15 mouse cellular contexts compared by ENCODE assay signal in the genomic region with DNA sequence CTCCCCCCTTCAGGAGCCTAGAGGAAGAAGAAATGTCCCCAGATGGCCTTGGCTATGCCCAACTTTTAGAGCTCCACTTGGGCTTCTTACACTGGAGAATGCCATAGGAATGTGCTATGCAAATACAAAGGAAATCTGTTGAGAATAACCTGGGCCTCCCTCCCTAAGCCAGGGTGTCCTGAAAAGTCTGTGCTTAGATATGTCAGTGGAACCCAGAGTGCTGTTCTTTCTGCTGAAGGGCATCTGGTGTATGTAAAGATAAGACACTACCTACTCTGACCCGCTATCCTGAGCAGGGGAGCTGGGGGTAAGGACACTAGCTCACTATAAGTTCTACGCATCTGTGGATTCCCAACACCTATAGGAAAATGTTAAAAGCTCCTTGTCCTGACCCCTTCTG.
"Had no signal": no experiment of that assay in that cellular context is flagged by ENCODE, and none has a peak within 500 bp of the region (broad histone marks: within the 10 kb centered on the region; RNA-seq: fewer than 3 reads in every experiment).

No protein-coding gene starts in this region.

- H3K27ac ChIP-seq: layer of hippocampus, adult 2 months; limb, embryonic 10.5 days; limb, embryonic 13.5 days; liver, embryonic 12.5 days; liver, embryonic 15.5 days had no signal

- H3K4me3 ChIP-seq: layer of hippocampus, adult 2 months; limb, embryonic 10.5 days; limb, embryonic 13.5 days; liver, embryonic 12.5 days; liver, embryonic 15.5 days had no signal

- ATAC-seq: liver, embryonic 12.5 days; lung, postnatal 0 days had no signal

- H3K9me3 ChIP-seq: limb, embryonic 10.5 days; limb, embryonic 13.5 days; liver, embryonic 12.5 days; liver, embryonic 15.5 days had no signal

- H3K9ac ChIP-seq: limb, embryonic 13.5 days; liver, embryonic 12.5 days; liver, embryonic 15.5 days had no signal

- DNase-seq: kidney, postnatal 14 days; layer of hippocampus, adult 9-11 months; liver; lung, adult 18-20 months; lung, postnatal 4 days; midbrain, embryonic 14.5 days; thymus, adult 18-20 months; thymus, postnatal 36 days had no signal

- H3K4me1 ChIP-seq: limb, embryonic 10.5 days; limb, embryonic 13.5 days; liver, embryonic 12.5 days; liver, embryonic 15.5 days had no signal

- H3K36me3 ChIP-seq: limb, embryonic 10.5 days; limb, embryonic 13.5 days; liver, embryonic 12.5 days; liver, embryonic 15.5 days had no signal

- H3K4me2 ChIP-seq: limb, embryonic 13.5 days; liver, embryonic 12.5 days; liver, embryonic 15.5 days; midbrain, embryonic 11.5 days had no signal

- H3K27me3 ChIP-seq: limb, embryonic 13.5 days; liver, embryonic 12.5 days; liver, embryonic 15.5 days had no signal
